Mouse (Mus musculus) lung, embryonic 14.5 days (tissue): Measurements from ENCODE around the gene Eef1a1. TPM values are rescaled to one million over a fixed set of nuclear protein-coding genes. Genes with fewer than 3 reads are reported as not detected.
A peak's percentile ranks its signal among the peaks of the same experiment; 100 is the strongest.
"Not testable (repeated sequence)": the region's sequence is repeated elsewhere in the genome, so short reads cannot be mapped to it uniquely, and the experiment has no call there.

Experiments
- ATAC-seq: fragments of 200-750 bp; cut with Nextera tagmentation; 2 replicates; pipeline ENCODE4 v1.8.0; 2017; ENCODE audit warnings: mild to moderate bottlenecking, moderate TSS enrichment, moderate library complexity; ENCODE audit not compliant: insufficient read depth
- DNase-seq: peaks from one replicate; pipeline ENCODE4 v3.0.0-alpha.2; 2015
- H3K27ac ChIP-seq: fragments of 300-500 bp; sonication (generic); 2 replicates; pipeline ENCODE4 v1.5.1; 2014; ENCODE audit warnings: low read depth, mild to moderate bottlenecking, moderate library complexity
- H3K27me3 ChIP-seq: fragments of 300-500 bp; sonication (generic); 2 replicates; pipeline ENCODE4 v1.6.1; 2014; ENCODE audit warnings: low read length, control low read depth; ENCODE audit not compliant: insufficient read depth
- H3K36me3 ChIP-seq: fragments of 300-500 bp; sonication (generic); 2 replicates; pipeline ENCODE4 v1.6.1; 2014; ENCODE audit warnings: control low read depth; ENCODE audit not compliant: insufficient read depth
- H3K4me1 ChIP-seq: fragments of 300-500 bp; sonication (generic); 2 replicates; pipeline ENCODE4 v1.6.1; 2014; ENCODE audit warnings: antibody characterized with exemption, control low read depth; ENCODE audit not compliant: insufficient read depth
- H3K4me2 ChIP-seq: fragments of 300-500 bp; sonication (generic); 2 replicates; pipeline ENCODE4 v1.6.1; 2014; ENCODE audit warnings: mild to moderate bottlenecking
- H3K4me3 ChIP-seq: fragments of 300-500 bp; sonication (generic); 2 replicates; pipeline ENCODE4 v1.5.1; 2014; ENCODE audit warnings: low read depth, low read length
- H3K9ac ChIP-seq: fragments of 300-500 bp; sonication (generic); 2 replicates; pipeline ENCODE4 v1.6.1; 2014
- H3K9me3 ChIP-seq: fragments of 300-500 bp; sonication (generic); 2 replicates; pipeline ENCODE4 v1.6.1; 2016; ENCODE audit warnings: low read depth, low read length, control low read depth
- CTCF ChIP-seq: IDR thresholded peaks from 2 replicates; pipeline ENCODE4 v1.5.1; 2016; ENCODE audit warnings: antibody characterized with exemption, low read depth
- WGBS: fragments of 180-500 bp; shearing (Covaris S2); extraction: QIAGEN DNeasy Blood & Tissue Kit; methylation state at CpG from one replicate; pipeline ENCODE4 v1.1.7; 2014; 5-methylcytosine and 5-hydroxymethylcytosine counted together
- polyA plus RNA-seq: library from polyadenylated mRNA; unstranded; fragments of >200 nt; fragmentation: Nextera tagmentation; extraction: Ambion mirVana; gene quantifications from 2 replicates; pipeline ENCODE4 v1.2.1, GENCODE M21; 2014

Gene Eef1a1
- polyA plus RNA-seq, 1 experiment from 2014 or later, result 5,431 TPM

DNA sequence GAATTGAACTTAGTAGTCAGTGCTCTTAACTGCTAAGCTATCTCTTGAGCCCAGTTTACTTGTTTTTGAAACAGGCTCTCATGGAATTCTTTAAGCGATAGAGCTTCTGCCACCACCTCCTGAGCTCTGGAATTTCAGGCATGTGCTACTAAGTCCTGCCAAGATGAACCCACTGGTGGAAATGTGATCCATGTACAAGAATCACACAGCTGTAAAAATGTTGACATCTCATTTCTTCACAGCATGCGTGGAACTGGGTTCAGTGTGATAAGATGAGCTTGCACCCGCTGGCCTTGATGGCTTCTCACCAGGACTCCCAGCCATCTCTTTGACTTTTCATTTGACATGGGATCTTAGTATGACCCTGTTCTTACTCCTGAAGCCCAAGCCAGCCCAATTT is 11.4 kb upstream of the Eef1a1 start:
- WGBS, result 30% methylated on average over 3 of the region's 3 CpGs
- Histone ChIP-seq H3K4me2 (no peak overlapping the region), H3K9me3 (no peaks in the 10 kb centered on the region), H3K27ac (no peak overlapping the region), H3K4me3 (no peak overlapping the region), H3K9ac (no peak overlapping the region), H3K27me3 (no peaks in the 10 kb centered on the region), H3K36me3 (no peaks in the 10 kb centered on the region), H3K4me1 (no peaks in the 10 kb centered on the region)
- no peak for TF ChIP-seq CTCF
- DNase-seq (no peak), ATAC-seq (no peak)

DNA sequence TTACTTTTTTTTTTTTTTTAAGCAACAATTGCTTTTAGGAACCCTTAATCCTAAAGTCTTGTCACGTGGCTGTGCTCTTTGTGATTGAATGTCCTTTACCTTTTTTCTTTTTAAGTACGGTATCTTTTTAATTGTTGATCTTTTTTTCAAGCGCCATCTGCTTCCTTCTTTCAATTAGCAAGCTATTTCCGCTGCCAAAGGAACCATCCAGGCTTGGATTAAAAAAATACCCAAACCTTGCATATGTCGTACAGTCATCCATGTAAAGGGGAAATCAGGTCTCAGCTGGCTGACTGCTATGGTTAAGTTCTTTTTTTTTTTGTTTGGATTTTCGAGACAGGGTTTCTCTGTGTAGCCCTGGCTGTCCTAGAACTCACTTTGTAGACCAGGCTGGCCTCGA is 4.2 kb upstream of the Eef1a1 start:
- no peak for ATAC-seq
- DNase-seq, result no peak
- no peaks in the 10 kb centered on the region for H3K36me3 ChIP-seq
- 82% methylated on average over 7 of the region's 7 CpGs for WGBS
- H3K4me3 ChIP-seq, result no peak overlapping the region
- H3K9ac ChIP-seq, result no peak overlapping the region
- H3K4me2 ChIP-seq, result no peak overlapping the region
- H3K27ac ChIP-seq, result no peak overlapping the region
- TF ChIP-seq CTCF, result no peak
- no peaks in the 10 kb centered on the region for H3K4me1 ChIP-seq
- H3K9me3 ChIP-seq, result no peaks in the 10 kb centered on the region
- no peaks in the 10 kb centered on the region for H3K27me3 ChIP-seq

DNA sequence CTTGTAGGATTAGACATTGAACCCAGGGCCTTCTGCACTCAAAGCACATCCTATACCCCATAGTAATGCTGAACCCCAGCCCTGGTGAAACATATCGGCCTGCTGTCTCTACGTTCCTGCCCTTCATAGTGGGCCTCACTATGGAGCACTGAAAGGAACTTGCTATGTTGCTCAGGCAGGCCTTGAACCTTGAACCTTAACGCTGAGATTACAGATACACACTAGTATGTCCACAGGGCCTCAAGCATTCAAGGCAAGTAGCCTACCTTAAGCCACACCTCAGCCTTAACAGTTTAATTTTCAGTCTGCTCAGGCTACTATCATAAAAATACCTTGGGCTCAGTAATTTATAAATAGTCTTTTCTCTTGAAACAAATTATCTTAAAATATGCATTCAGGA is 3.3 kb upstream of the Eef1a1 start:
- WGBS, result 91% methylated on average over 3 of the region's 3 CpGs
- no peak for DNase-seq

DNA sequence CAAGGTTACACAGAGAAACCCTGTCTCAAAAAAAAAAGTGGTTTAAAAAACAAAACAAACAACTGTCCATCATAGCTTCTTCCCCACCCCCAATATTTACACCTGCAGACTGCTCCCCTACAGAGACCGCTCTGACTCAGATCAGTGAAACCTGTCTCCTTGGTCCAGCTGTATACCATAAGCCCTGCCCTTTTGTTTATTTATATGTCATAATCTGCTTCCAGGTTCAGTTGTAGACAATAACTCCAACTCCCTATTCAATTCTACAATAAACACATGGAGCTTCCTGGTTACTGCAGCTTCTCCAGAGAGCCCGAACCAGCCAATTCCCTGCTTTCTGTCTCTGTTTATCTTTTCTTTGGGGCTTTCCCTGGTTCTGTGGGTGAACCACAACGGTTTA is 2.2 kb upstream of the Eef1a1 start:
- H3K36me3 ChIP-seq, result no peaks in the 10 kb centered on the region
- H3K9me3 ChIP-seq, result no peaks in the 10 kb centered on the region
- 48% methylated on average over 3 of the region's 3 CpGs for WGBS
- H3K4me1 ChIP-seq, result no peaks in the 10 kb centered on the region
- H3K27me3 ChIP-seq, result no peaks in the 10 kb centered on the region
- no peak overlapping the region for H3K4me3 ChIP-seq
- TF ChIP-seq CTCF, result no peak
- H3K27ac ChIP-seq, result no peak overlapping the region
- H3K9ac ChIP-seq, result no peak overlapping the region
- H3K4me2 ChIP-seq, result no peak overlapping the region
- DNase-seq (no peak), ATAC-seq (no peak)

More for the DNA sequence above, 3.3 kb upstream of the Eef1a1 start:
- Histone ChIP-seq H3K27ac (no peak overlapping the region), H3K4me2 (no peak overlapping the region), H3K27me3 (no peaks in the 10 kb centered on the region), H3K9ac (no peak overlapping the region), H3K4me1 (no peaks in the 10 kb centered on the region), H3K36me3 (no peaks in the 10 kb centered on the region), H3K4me3 (no peak overlapping the region), H3K9me3 (no peaks in the 10 kb centered on the region)
- no peak for TF ChIP-seq CTCF
- no peak for ATAC-seq

DNA sequence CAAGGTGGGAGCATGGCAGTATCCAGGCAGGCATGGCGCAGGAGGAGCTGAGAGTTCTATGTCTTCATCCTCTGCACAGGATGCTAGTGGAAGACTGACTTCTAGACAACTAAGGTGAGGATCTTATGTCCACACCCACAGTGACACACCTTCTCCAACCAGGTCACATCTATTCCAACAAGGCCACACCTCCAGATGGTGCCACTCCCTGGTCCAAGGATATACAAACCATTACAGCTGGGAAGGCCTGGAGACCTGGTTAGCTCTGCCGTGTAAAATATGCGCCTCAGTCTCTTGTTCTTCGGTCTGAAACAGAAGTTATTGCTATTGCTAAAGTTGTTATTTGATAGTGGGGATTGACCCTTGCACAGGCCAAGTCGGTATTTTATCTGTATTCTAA is 930 bp downstream of the Eef1a1 start:
- H3K9ac ChIP-seq, DNase-seq, ATAC-seq, H3K36me3 ChIP-seq, H3K9me3 ChIP-seq, H3K27me3 ChIP-seq, H3K27ac ChIP-seq, H3K4me2 ChIP-seq, H3K4me3 ChIP-seq, H3K4me1 ChIP-seq: not testable (repeated sequence)
- WGBS, result 89% methylated on average over 5 of the region's 5 CpGs

DNA sequence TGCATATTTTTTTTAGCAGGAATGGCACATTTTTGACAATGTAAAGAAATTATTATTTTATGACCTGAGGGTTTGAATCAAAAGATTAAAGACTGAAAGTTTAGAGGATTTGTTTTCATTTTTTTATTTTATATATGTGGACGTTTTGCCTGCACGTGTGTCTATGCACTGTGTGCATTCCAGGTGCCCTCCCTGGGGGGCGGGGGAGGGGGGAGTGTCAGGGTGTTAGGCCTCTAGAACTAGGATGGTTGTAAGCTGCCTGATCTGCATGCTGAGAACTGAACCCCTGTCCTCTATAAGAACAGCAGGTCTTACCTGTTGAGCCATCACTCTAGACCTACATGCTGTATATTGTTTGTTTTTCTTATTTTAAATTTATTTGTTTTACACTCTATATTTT is 4.3 kb downstream of the Eef1a1 start:
- H3K27ac ChIP-seq, result no peak overlapping the region
- H3K36me3 ChIP-seq, result peaks cover 12% of the 10 kb centered on the region
- TF ChIP-seq CTCF, result no peak
- H3K27me3 ChIP-seq, result no peaks in the 10 kb centered on the region
- WGBS, result 75% methylated on average over 3 of the region's 3 CpGs
- no peak overlapping the region for H3K4me3 ChIP-seq
- H3K4me2 ChIP-seq, result no peak overlapping the region
- no peaks in the 10 kb centered on the region for H3K4me1 ChIP-seq
- ATAC-seq (no peak), DNase-seq (no peak)
- H3K9me3 ChIP-seq, result no peaks in the 10 kb centered on the region
- no peak overlapping the region for H3K9ac ChIP-seq

DNA sequence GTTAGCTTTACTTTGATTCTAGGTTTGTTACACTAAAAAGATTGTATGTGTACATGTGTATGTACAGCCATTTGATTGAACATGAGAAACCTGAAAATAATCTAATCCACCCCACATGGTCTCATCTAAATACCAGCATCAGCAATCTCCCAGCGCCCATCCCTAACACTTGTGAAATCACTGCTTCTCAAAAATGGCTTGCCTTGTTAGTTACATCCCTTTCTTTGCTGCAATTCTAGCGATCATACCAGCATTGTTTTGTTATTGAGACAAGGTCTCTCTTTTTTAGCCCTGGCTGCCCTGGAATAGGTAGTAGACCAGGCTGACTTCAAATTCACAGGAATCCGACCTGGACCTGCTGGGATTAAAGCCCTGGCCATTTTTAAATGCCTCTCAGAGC is 6.6 kb downstream of the Eef1a1 start:
- peak overlapping the region; percentile 66 for H3K4me2 ChIP-seq
- no peak; the same call in 1 of the 2 replicates for ATAC-seq
- DNase-seq, result no peak
- no peaks in the 10 kb centered on the region for H3K4me1 ChIP-seq
- H3K27ac ChIP-seq, result peak overlapping the region; percentile 98
- H3K9ac ChIP-seq, result peak overlapping the region; percentile 82
- WGBS, result 8% methylated on average over 3 of the region's 3 CpGs
- peak overlapping the region; percentile 86 for H3K4me3 ChIP-seq
- no peak for TF ChIP-seq CTCF
- H3K27me3 ChIP-seq, result no peaks in the 10 kb centered on the region
- H3K36me3 ChIP-seq, result peaks cover 32% of the 10 kb centered on the region
- no peaks in the 10 kb centered on the region for H3K9me3 ChIP-seq
